Mouse (Mus musculus) right cerebral cortex, postnatal 4 days (tissue): Measurements from ENCODE around the gene Mfsd4b1.

Source experiments
- DNase-seq: peaks from one replicate; pipeline ENCODE4 v3.0.0-alpha.2; 2022

Gene Mfsd4b1

GRCm38 (mm10) chr10:39958266-39958665 lies 66.8 kb downstream of the Mfsd4b1 start:
- no peak for DNase-seq

- DNase-seq, result no peak
Observed at GRCm38 (mm10) chr10:39956340-39956878, 68.7 kb downstream of the Mfsd4b1 start.

DNA sequence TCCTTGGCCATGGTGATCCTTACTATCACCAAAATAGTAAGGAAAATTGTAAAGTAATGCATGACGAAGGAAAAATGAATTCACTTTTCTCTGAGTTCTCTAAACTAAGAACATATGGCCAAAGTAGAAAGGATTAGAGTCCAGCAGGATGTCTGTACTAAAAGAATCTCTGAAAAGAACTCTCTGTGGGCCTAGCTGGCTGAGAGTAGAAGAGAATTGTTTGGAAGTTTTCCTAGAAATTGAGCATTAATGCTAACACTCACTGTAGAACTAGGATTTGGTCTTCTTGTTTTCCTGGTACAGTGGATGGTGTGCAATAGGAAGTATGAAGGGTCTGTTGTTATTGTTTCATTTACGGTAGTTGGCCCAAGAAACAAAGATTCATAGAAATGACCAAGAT lies 69.9 kb downstream of the Mfsd4b1 start:
- no peak for DNase-seq
